Mouse (Mus musculus): ENCODE data around the gene Slc2a2.

DNA sequence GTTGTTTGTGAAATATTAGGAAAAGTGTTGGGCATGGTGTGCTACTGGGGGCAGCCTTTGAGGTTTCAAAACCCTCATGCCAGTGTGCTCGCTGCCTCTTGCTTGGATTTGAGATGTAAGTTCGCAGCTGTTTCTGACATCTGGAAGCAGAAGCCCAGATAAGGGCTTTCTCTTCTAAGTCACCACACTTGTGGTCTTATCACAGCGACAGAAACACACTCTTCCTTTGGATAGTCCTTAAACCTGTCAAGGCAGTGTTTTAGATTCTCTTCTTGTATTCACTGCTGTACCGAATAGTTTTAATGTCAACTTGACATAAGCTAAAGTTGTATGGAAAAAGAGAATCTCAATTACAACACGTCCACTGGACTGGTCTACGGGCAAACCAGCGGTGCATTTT lies 77.7 kb downstream of the Slc2a2 start:
- no peak for TF ChIP-seq CTCF (IDR thresholded peaks at IDR 0.05; ENCODE audit: insufficient read depth, low read depth, low read length)
- TF ChIP-seq POLR2A (IDR thresholded peaks at IDR 0.05; ENCODE audit: insufficient read depth, low read depth, low read length): no peak

Data from olfactory bulb, adult 2 months (tissue).